Mouse (Mus musculus) macrophage (primary cell): Measurements from ENCODE around the gene Usp6nl. TPM values are rescaled to one million over a fixed set of nuclear protein-coding genes. Genes with fewer than 3 reads are reported as not detected.

Experiments used
- polyA plus RNA-seq: library from polyadenylated mRNA; stranded (reverse); fragments of 250-400 nt; gene quantifications from 3 replicates; pipeline ENCODE4 v1.2.4, GENCODE M21; 2018; ENCODE audit warnings: inconsistent platforms

Gene Usp6nl
- polyA plus RNA-seq, 1 experiment from 2014 or later, result 4.8 TPM

Other genes with a start within 250 kb of the Usp6nl start
- gene Proser2, start 192.5 kb upstream of the Usp6nl start, polyA plus RNA-seq, result 0.11 TPM in 1 of 3 replicates, not detected in the others
- 0.49 to 1.1 TPM (median 0.60 TPM) in 3 replicates for gene Echdc3, start 109.6 kb upstream of the Usp6nl start, polyA plus RNA-seq